Mouse (Mus musculus) thymus, adult 2 months (tissue): Measurements from ENCODE around the gene Ypel3.

Experiments
- CTCF ChIP-seq: fragments of 200-500 bp; IDR thresholded peaks from 2 replicates; pipeline ENCODE4 v1.5.1; 2012; ENCODE audit warnings: mild to moderate bottlenecking, control low read depth, low read length, moderate library complexity, borderline replicate concordance; ENCODE audit not compliant: control insufficient read depth, poor library complexity, insufficient read depth; ENCODE audit errors: extremely low read depth
- POLR2A ChIP-seq: fragments of 200-500 bp; IDR thresholded peaks from 2 replicates; pipeline ENCODE4 v1.6.1; 2012; ENCODE audit warnings: mild to moderate bottlenecking, low read length, control low read depth, moderate library complexity; ENCODE audit not compliant: control insufficient read depth, poor library complexity, insufficient read depth; ENCODE audit errors: extremely low read depth

- TF ChIP-seq CTCF (no peak), POLR2A (no peak)
Observed at GRCm38 (mm10) chr7:126782693-126783092, 5.9 kb downstream of the Ypel3 start.
